Mouse (Mus musculus): Measurements from ENCODE around the gene Gipc1.

- no peak for TF ChIP-seq CTCF (IDR thresholded peaks at IDR 0.05; ENCODE audit: insufficient read depth, low read length)
- TF ChIP-seq POLR2A (IDR thresholded peaks at IDR 0.05; ENCODE audit: borderline replicate concordance, extremely low read depth, low read depth, low read length) = 0 out of 2 replicates have a peak, but pooled peaks have one; percentile 30
Observed at GRCm38 (mm10) chr8:83660995-83661680, 8.7 kb downstream of the Gipc1 start.

All from lung, adult 2 months (tissue).